Mouse (Mus musculus) lung, postnatal 10 days (tissue): Measurements from ENCODE around the gene Ahdc1.

Source experiments
- DNase-seq: peaks from one replicate; pipeline ENCODE4 v3.0.0; 2021

Gene Ahdc1

DNA sequence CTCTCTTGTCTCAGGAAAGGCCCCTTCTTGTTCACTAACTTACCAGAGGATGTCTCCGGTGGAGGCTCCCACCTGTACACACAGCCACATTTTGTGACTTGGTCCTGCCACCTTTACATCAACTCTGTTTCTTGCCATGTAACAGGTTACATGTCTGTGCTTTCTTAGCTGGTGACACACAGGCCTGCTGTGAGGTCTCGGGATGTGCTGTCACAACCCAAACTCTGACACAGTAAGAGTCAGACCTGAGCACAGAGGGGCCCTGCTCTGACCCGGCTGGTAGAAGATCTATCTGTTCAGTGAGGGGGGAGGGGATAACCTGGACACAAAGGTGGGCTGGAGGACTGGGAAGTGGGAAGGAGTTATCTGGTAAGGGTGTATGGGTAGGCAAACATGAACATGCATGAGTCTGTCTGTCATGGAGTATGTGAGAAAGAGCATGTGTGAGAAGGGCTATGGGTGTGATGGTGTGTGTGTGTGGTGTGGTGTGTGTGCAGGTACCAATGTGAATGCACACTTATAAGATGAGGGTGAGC is 7.3 kb downstream of the Ahdc1 start:
- DNase-seq = no peak

GRCm38 (mm10) chr4:133020721-133021120 is 9.7 kb downstream of the Ahdc1 start:
- no peak for DNase-seq

- DNase-seq = no peak
These were observed 10.2 kb downstream of the Ahdc1 start for GRCm38 (mm10) chr4:133021181-133021671.

DNA sequence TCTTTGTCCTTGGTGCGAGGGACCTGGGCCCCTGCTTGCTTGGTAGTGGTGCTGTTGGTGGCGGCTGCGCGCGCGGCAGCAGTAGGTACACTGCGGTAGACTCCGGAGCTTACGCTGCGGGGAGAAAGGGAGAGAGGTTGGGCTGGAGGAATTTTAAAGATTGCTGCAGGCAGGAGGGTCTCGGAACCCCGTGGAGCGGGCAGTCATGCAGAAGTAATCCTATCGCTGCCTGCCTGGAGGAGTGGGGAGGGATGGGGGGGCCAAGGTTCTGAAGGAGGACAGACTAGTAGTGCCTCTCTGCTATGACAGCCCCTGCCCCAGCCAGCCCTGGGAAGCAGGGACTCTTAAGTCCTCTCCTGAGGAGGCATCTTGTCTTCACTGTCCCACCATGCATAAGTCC is 11.2 kb downstream of the Ahdc1 start:
- DNase-seq = no peak

DNA sequence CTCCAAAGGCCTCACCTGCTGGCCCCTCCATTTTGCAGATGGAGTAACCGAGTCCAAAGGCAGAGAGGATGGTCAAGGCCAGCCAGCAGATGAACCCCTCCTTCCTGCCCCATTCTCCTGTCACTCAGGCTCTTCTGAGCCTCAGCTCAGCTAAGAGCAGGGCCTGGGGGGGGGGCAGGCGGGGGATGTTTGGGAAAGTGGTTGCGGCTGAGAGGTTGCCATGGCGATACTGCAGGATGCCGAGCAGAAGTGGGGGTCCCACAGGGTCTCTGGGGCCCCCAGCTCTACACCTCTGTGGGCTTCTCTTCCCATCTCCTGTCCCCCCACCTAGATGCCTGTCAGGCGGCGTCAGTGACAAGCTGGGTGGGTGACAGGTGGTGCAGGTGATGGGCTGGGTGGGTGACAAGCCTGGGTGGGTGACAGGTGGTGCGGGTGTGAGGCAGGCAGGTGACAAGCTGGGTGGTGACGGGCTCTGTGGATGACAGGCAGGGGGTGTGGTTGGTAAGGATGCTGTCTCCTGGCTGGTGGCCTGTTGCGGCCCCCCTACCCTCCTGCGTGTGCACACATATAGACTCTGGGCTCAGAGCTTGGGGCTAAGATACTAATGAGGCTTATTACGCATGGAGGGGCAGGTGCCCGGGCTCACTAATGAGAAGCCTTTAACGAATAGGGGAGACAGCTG is 12.0 kb downstream of the Ahdc1 start:
- DNase-seq = no peak

DNA sequence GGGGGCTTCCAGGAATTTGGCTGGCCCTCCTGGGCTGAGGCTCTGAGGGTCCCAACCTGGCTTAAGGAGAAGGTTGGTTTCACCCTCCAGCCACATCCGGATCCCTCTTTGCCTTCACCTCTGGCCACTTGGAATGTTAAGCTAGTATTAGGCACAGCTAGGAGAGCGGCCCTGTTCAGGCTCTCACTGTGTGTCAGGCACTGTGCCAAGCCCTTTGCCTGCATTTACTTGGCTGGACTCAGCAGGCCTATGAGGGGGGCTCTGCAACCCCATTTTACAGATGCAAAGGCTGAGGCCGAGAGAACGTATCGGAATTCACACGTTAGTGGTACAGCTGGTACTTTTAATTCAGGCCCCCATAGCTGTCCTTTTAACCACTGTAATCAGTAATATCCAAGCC is 12.6 kb downstream of the Ahdc1 start:
- no peak for DNase-seq

DNA sequence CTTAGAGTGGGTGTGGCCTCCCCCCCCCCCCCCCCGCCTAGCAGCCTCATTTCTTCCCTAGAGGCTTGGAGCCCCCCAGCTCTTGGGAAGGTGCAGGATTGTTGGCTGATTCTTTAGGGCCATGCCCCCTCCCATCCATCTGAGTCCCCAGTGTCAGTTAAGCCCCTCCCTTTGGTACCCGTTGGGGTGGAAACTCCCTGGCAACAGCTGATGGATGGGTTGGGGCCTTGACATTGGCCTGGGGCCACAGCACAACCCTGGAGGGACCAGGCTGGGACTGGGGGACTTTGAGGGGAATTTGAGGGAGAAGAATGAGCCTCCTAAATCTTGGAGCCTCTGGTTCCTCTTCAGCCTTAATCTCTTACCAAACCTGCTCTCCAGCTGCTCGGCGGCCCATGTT is 13.3 kb downstream of the Ahdc1 start:
- no peak for DNase-seq

GRCm38 (mm10) chr4:133024969-133025685 is 14.1 kb downstream of the Ahdc1 start:
- DNase-seq = peak; percentile 74

- no peak for DNase-seq
These were observed 15.2 kb downstream of the Ahdc1 start for GRCm38 (mm10) chr4:133026272-133026671.

DNA sequence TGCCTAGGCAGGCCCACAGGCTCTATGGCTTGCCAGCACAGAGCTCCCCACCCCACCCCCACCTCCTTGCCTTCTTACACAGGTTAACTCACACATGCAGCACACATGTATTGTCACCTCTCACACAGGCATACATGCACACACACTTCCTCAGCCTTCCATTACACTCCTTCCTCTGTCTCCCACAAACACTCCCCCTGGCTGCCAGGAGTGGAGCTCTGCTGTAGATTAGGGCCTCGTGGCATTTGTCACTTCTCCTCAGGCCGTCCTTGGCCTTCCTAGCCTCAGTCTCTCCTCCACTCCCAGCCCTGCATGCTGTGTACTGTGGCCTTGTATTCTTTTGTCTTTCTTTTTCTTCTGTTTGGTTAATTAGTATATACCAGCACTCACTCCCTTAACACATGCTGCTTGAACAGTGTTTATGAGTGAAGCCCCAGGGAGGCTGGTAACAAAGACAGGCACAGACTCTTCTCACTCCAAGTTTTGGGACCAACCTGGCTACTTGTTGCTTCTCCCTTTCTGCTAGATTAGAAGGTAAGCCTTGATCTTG is 15.8 kb downstream of the Ahdc1 start:
- no peak for DNase-seq

DNA sequence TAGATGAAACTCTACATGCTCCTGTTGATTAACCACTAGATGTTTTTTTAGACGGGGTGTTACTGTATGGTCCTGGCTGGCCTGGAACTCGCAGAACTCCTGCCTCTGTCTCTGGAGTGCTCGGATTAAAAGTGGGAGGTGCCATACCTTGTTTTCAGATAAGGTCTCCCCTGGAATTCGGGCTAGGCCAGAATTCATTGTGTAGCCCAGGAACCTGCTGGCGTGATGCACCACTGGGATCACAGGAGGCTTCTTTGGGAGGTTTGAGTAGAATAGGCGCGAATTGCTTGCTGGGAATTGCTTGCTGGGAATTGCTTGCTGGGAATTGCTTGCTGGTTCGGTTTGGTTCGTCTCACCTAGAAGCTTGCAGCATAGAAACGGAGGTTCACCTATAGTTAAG is 16.7 kb downstream of the Ahdc1 start:
- no peak for DNase-seq

DNA sequence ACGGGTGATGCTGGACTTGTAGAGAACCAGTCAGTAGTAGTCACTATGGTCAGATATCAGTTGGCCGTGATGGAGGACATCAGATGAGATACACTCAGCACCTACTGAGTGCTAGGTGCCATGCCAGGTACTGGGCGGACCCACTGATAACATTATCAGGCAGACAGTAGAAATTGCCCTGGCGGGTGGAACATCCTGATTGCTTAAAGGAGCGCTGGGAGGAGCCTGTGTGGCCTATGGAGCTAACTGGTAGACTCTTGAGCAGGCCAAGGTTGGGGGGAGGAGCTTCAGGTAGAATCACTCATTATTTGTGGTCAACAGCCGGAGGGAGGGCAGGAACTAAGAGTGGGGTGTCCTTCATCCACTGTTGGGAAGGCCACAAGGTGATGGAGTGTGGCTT is 17.1 kb downstream of the Ahdc1 start:
- DNase-seq = no peak

DNA sequence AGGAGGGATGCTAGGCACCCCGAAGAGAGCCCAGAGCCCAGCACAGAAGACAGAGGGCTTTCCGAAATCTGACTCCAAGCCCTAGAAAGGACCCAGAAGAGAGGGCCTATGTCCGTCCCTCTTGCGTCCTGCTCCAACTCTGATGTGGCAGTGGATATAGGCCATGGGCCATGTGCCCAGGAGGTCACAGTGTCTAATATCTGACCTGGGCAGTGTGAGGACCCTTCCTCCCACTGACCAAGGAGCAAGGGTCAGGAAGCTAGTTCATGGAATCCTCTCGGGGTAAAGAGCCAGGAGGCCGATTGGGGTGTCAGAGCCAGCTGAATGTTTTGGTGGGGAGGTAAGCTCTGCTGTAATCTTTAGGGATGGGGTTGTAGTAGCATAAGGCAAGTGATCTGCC is 17.8 kb downstream of the Ahdc1 start:
- DNase-seq = no peak

DNA sequence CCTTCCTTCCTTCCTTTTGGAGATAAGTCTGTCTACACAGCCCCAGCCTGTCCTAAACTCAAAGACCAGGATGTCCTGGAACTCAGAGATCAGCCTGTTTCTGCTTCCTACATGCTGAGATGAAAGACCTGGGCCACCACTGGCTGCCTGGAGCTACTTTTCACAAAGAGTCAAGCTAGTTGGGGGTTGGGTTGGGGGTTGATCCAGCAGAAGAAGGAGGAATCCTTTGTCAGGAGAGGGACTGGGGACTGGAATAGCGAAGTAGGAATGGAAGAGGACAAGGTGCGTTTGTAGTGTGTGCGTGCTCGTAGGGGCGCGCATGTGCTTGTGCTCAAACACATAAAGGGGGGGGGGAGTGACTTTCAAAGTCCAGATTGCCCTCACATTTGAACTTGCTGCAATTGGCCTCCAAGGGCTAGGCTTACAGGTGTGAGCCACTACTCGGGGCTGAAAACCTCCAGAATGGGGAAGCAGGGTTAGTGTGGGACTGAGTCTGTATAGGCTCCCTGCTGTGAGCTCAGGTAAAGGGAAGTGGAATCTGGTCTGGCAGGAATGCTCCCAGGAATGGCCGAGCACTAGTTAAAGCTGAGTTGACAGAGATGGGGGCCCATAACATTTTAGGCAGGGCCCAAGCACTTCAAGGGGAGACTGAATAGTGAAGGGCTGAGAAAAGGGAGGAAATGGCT is 21.5 kb downstream of the Ahdc1 start:
- DNase-seq = no peak

DNA sequence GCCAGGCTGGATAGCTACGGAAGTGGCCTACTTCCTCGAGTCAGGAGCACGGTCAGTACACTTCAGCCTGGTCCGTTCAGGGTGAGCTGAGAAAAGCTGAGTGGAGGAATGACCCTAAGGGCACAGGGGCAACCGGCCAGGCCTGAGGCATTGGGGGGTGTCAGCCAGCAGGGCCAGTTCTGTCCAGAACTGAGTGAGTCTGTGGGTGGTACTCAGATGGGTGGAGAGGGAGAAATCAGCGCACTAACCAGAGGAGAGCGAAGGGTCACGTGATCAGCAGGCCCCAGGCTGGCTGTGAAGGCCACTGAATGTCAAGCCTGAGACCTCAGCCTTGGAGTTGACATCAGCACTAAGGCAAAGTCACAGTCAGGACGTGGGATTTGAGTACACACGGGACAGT is 23.4 kb downstream of the Ahdc1 start:
- DNase-seq = no peak

DNA sequence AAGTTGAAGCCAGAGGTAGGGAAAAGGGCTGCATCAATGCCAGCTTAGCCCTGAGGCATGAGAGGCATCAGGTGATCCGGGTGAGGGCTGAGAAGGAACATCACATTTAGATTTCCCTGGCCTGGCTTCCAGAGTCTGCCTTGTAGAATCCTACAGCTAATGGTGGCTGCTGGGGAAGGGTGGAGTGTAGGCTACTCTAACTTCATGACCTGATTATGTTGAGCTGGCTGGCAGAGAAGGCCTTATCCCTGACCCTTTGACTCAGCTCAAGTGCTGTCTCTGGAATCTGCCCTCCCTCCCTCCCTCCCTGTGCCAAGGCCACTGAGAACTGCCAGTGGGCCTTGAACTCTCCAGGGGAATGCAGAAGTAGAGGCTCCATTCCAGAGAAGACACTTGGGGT is 24.4 kb downstream of the Ahdc1 start:
- DNase-seq = no peak

DNA sequence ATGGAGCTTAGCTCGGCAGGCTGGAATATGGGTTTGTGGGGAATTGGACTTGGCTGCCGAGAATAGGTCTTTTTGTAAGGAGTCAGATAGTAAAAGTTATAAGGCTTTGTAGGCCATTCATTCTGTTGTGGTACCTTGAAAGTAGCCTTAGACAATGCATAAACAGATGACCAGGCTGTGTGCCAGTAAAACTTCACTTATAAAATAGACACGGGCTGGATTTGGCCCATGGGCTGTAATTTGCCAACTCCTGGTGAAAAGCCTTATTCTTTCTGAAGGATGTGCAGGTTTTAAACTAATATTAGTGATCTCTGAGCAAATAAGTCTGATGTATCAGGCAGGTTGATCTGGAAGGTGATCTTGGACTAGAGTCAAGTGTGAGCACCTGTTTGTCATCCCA is 24.9 kb downstream of the Ahdc1 start:
- no peak for DNase-seq

- DNase-seq = no peak
These were observed 26.2 kb downstream of the Ahdc1 start for GRCm38 (mm10) chr4:133037293-133037692.

GRCm38 (mm10) chr4:133037798-133038197 is 26.7 kb downstream of the Ahdc1 start:
- DNase-seq = no peak

DNA sequence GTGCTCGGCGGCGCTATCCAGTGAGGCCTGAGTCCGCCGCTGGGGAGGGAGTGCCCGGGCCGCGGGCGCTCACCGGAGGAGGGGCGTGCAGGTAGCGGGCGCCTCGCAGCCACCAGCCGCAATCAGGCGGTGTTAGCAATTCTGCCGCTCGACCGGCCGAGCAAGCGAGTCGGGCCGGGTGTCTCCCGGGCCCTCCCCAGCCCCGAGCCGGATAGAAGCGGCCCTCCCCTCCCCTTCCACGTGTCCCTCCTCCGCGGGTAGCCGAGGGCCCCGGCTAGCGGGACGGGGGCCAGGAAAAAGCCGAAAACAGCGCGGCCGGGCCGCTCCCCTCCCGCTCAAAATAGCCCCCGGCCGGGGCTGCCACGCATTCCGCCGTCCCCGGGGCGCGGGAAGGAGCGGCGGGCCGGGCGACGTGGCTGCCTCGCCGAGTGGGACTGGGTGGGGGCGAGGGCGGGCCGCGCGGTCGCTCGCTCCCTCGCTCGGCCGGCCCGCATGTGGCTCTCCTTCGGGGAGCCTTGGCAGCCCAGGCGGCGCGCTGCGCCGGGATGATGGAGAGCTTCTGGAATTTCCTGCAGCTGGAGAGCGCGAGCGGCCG is 27.6 kb downstream of the Ahdc1 start:
- peak; percentile 80 for DNase-seq

DNA sequence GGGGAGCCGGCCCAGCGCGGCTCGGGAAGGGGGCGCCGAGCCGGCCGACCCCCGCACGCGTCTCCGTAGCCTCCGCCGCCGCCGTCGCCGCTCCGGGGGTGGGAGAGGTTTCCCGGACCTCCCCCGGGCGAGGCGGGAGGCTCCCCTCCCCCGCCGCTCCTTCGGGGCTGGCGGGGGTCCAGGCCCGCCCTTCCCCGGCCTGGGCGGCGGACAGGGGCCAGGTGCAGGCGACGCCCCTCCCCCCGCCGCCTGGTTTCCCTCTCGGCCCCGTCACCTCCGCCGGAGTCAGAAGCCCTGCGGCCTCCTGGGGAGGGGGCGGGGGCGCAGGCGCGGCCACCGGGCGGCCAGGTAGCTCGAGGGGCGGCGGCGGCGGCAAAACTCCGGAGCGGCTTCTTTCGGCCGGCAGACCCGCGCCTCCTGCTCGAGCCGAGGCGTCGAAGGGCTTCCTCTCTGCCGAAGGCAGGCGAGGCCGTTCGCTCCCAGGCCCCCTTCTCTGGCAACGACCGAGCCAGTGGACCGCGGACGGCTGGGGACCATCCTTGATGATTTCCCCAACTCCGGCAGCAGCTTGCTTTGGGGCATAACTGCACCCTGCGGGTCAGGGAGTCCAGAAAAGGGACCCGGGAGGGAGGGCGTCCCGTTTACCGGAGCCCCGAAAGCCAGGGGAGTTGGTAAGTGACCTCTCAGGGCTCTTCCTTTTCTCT is 28.2 kb downstream of the Ahdc1 start:
- peak; percentile 59 for DNase-seq

GRCm38 (mm10) chr4:133039832-133040231 is 28.8 kb downstream of the Ahdc1 start:
- no peak for DNase-seq
